Mouse (Mus musculus) intestine, embryonic 15.5 days (tissue): ENCODE data around the gene Dhx58. TPM values are rescaled to one million over a fixed set of nuclear protein-coding genes. Genes with fewer than 3 reads are reported as not detected.

Experiments
- ATAC-seq: fragments of 200-750 bp; cut with Nextera tagmentation; 2 replicates; pipeline ENCODE4 v1.8.0; 2017; ENCODE audit warnings: moderate TSS enrichment, moderate library complexity
- H3K27ac ChIP-seq: fragments of 300-500 bp; sonication (generic); 2 replicates; pipeline ENCODE4 v1.5.1; 2015; ENCODE audit warnings: mild to moderate bottlenecking, inconsistent platforms
- H3K27me3 ChIP-seq: fragments of 300-500 bp; sonication (generic); replicated peaks from 2 replicates; pipeline ENCODE4 v1.6.1; 2015; ENCODE audit warnings: inconsistent platforms
- H3K36me3 ChIP-seq: fragments of 300-500 bp; sonication (generic); 2 replicates; pipeline ENCODE4 v1.6.1; 2015; ENCODE audit warnings: inconsistent platforms
- H3K4me1 ChIP-seq: fragments of 300-500 bp; sonication (generic); replicated peaks from 2 replicates; pipeline ENCODE4 v1.6.1; 2015; ENCODE audit warnings: inconsistent platforms
- H3K4me2 ChIP-seq: fragments of 300-500 bp; sonication (generic); replicated peaks from 2 replicates; pipeline ENCODE4 v1.6.1; 2015; ENCODE audit warnings: mild to moderate bottlenecking, inconsistent platforms
- H3K4me3 ChIP-seq: fragments of 300-500 bp; sonication (generic); replicated peaks from 2 replicates; pipeline ENCODE4 v1.5.1; 2015; ENCODE audit warnings: inconsistent platforms
- H3K9ac ChIP-seq: fragments of 300-500 bp; sonication (generic); 2 replicates; pipeline ENCODE4 v1.6.1; 2015; ENCODE audit warnings: inconsistent platforms
- H3K9me3 ChIP-seq: fragments of 300-500 bp; sonication (generic); 2 replicates; pipeline ENCODE4 v1.6.1; 2016; ENCODE audit warnings: inconsistent platforms
- WGBS: fragments of 180-500 bp; shearing (Covaris S2); methylation state at CpG from one replicate; pipeline ENCODE4 v1.1.7; 2015; 5-methylcytosine and 5-hydroxymethylcytosine counted together
- polyA plus RNA-seq: library from polyadenylated mRNA; unstranded; fragments of >200 nt; fragmentation: Nextera tagmentation; extraction: Ambion mirVana; gene quantifications from 2 replicates; pipeline ENCODE4 v1.2.1, GENCODE M21; 2015

The Dhx58 gene
- polyA plus RNA-seq, 1 experiment from 2014 or later = 2.7 TPM

DNA sequence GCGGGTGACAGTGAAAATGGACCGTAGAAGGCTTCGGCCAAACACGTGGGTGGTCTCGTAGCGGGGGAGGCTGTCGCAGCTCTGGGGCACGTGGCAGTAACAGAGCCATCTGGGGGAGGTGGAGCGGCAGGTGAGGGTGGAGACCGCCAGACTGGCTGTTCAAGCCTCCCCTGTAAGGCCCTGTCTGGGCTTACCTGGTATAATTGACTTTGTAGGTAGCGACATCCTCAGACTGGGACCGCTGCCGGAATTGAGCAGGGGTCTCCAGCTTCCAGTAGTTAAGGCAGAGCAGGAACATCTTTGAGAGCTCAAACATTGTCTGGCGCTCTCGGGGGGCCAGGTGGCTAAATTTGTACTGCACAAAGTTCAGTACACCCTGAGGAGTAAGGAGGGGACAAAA, 6.5 kb upstream of the Dhx58 start:
- H3K27me3 ChIP-seq = no peaks in the 10 kb centered on the region
- H3K27ac ChIP-seq = no peak overlapping the region
- H3K9me3 ChIP-seq = no peaks in the 10 kb centered on the region
- no peak overlapping the region for H3K9ac ChIP-seq
- 88% methylated on average over 15 of the region's 15 CpGs for WGBS
- H3K4me3 ChIP-seq = no peak overlapping the region
- H3K4me1 ChIP-seq = peaks cover 21% of the 10 kb centered on the region
- H3K36me3 ChIP-seq = peaks cover 42% of the 10 kb centered on the region
- H3K4me2 ChIP-seq = no peak overlapping the region
- ATAC-seq = no peak

DNA sequence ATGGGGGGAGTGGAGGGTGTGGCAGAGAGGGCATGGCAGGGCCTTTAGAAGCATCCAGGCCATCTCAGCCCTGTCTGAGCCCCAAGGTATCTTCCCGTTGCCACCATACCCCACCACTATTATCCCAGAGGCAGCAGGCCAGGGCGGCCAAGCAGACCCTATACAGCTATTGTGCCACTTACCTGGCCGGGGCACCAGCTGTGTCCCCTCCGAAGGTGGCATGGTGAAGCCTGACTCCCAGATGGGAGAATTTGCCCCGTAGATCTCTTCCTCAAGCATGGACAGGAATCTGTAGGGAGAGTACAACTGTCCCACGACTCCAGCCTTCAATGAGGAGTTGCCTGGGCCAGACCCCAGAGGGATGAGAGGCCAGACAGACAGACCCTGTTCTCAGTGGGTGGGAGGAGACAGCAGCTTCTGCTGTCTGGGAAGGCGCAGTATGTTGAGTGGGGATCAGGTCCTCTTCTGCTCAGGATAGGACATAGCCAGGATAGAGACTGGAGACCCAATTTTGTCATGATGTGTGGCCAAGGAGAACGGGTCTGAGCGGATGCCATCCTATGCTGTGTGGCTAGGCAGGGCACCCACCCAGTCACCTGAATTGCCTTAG, 5.2 kb upstream of the Dhx58 start:
- Histone ChIP-seq H3K9me3 (no peaks in the 10 kb centered on the region), H3K4me1 (peaks cover 21% of the 10 kb centered on the region), H3K27ac (no peak overlapping the region), H3K4me2 (no peak overlapping the region), H3K9ac (no peak overlapping the region), H3K36me3 (peaks cover 49% of the 10 kb centered on the region), H3K27me3 (no peaks in the 10 kb centered on the region), H3K4me3 (no peak overlapping the region)
- no peak for ATAC-seq
- 93% methylated on average over 9 of the region's 9 CpGs for WGBS

DNA sequence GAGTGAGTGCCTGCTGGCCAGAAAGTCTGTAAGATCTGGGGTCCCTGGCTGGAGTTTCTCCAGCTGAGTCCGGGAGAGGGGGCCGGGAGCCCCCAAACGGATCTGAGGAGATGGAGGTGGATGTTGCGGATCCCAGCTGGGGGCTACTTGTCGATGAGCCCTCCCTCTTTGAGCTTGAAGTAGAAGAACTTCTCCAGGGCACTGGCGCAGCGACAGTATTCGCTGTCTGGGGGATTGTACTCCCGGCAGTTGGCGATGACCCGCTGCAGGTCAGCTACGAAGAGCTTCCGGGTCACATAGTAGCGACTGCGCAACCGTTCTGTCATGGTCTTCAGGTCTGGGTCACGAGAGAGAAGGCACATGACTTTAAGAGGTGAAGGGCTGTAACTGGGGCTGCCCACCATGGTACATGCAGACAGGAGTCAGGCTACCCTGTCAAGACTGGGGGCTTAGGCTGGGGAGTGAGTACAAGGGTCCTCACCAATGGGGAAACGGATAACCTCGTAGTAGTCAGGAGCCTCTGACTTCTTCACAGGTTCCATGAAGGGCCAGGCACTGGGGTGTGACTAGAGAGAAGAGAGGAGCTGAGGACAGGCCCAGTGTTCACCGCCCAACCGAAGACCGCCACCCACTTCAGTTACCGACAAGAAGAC, 1.1 kb upstream of the Dhx58 start:
- 90% methylated on average over 23 of the region's 23 CpGs for WGBS
- Histone ChIP-seq H3K36me3 (peaks cover 49% of the 10 kb centered on the region), H3K27ac (no peak overlapping the region), H3K9ac (no peak overlapping the region), H3K9me3 (no peaks in the 10 kb centered on the region), H3K27me3 (no peaks in the 10 kb centered on the region), H3K4me1 (peaks cover 19% of the 10 kb centered on the region; the same call in 1 of the 2 replicates), H3K4me2 (no peak overlapping the region), H3K4me3 (no peak overlapping the region)
- no peak for ATAC-seq

GRCm38 (mm10) chr11:100703366-100703765, 705 bp downstream of the Dhx58 start:
- Histone ChIP-seq H3K4me2 (peak overlapping the region; percentile 46; the same call in 1 of the 2 replicates), H3K27ac (no peak overlapping the region), H3K9ac (no peak overlapping the region), H3K9me3 (no peaks in the 10 kb centered on the region), H3K27me3 (no peaks in the 10 kb centered on the region), H3K4me3 (no peak overlapping the region), H3K4me1 (peaks cover 19% of the 10 kb centered on the region; the same call in 1 of the 2 replicates), H3K36me3 (peaks cover 33% of the 10 kb centered on the region)
- WGBS = 66% methylated on average over 11 of the region's 11 CpGs
- ATAC-seq = no peak

GRCm38 (mm10) chr11:100702906-100703305, 1.2 kb downstream of the Dhx58 start:
- no peak for ATAC-seq
- 49% methylated on average over 7 of the region's 7 CpGs for whole genome bisulfite sequencing

DNA sequence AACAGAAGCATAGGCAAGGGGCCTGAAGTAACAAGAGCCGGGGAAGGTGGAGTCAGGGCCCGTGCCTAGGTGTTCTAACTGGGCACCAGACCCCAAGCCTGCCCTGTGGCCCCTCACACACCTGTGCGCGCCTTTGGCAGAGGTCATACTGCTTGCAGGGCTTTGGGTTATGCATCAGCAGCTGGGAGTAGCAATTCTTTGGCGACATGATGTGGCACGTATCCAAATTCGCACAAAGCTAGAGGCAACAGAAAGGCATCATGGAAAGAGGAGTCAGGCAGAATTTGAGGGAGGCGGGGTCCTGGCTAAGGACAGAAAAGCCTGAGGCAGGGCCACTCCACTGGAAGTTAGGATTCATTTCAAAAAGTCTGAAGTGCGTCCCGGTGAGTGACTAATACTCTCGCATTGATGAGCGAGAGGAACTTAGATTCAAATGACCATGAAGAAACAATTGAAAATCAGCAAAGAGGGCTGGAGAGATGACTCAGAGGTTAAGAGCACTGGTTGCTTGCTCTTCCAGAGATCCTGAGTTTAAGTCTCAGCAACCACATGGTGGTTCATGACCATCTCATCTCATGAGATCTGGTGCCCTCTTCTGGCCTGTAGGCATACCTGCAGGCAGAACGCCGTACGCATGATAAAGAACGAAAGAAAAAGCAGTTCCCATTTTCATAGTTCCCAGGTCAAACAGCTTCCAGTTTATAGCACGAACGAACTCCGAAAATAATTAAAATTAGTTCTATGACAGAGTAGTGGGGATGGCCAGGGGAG, 1.8 kb downstream of the Dhx58 start:
- 0 out of 2 replicates have a peak overlapping the region, but pooled peaks have one; percentile 9 for H3K4me3 ChIP-seq

More at GRCm38 (mm10) chr11:100702906-100703305, 1.2 kb downstream of the Dhx58 start:
- Histone ChIP-seq H3K9ac (no peak overlapping the region), H3K4me2 (peak overlapping the region; percentile 46), H3K27ac (no peak overlapping the region), H3K36me3 (peaks cover 29% of the 10 kb centered on the region), H3K4me1 (peaks cover 19% of the 10 kb centered on the region; the same call in 1 of the 2 replicates), H3K27me3 (no peaks in the 10 kb centered on the region), H3K9me3 (no peaks in the 10 kb centered on the region), H3K4me3 (0 out of 2 replicates have a peak overlapping the region, but pooled peaks have one; percentile 9)

GRCm38 (mm10) chr11:100701301-100701700, 2.8 kb downstream of the Dhx58 start:
- no peak overlapping the region for H3K27ac ChIP-seq
- no peak for ATAC-seq
- H3K9ac ChIP-seq = no peak overlapping the region
- 9% methylated on average over 14 of the region's 14 CpGs for WGBS
- H3K36me3 ChIP-seq = peaks cover 16% of the 10 kb centered on the region
- peak overlapping the region; percentile 14 for H3K4me3 ChIP-seq
- no peaks in the 10 kb centered on the region for H3K27me3 ChIP-seq
- H3K4me1 ChIP-seq = peaks cover 19% of the 10 kb centered on the region; the same call in 1 of the 2 replicates
- peak overlapping the region; percentile 52 for H3K4me2 ChIP-seq
- no peaks in the 10 kb centered on the region for H3K9me3 ChIP-seq

More for the DNA sequence above, 1.8 kb downstream of the Dhx58 start:
- Histone ChIP-seq H3K9ac (no peak overlapping the region), H3K36me3 (peaks cover 24% of the 10 kb centered on the region), H3K4me2 (peak overlapping the region; percentile 46), H3K27ac (no peak overlapping the region), H3K4me1 (peaks cover 19% of the 10 kb centered on the region; the same call in 1 of the 2 replicates), H3K27me3 (no peaks in the 10 kb centered on the region), H3K9me3 (no peaks in the 10 kb centered on the region)
- 39% methylated on average over 19 of the region's 19 CpGs for WGBS
- ATAC-seq = peak; percentile 66

- Histone ChIP-seq H3K36me3 (peaks cover 11% of the 10 kb centered on the region), H3K27me3 (no peaks in the 10 kb centered on the region), H3K27ac (no peak overlapping the region), H3K4me2 (peak overlapping the region; percentile 52; the same call in 1 of the 2 replicates), H3K9me3 (no peaks in the 10 kb centered on the region), H3K9ac (no peak overlapping the region), H3K4me3 (no peak overlapping the region), H3K4me1 (peaks cover 19% of the 10 kb centered on the region; the same call in 1 of the 2 replicates)
- WGBS = 77% methylated on average over 3 of the region's 3 CpGs
- ATAC-seq = no peak
Observed at GRCm38 (mm10) chr11:100700710-100701109, 3.4 kb downstream of the Dhx58 start.

DNA sequence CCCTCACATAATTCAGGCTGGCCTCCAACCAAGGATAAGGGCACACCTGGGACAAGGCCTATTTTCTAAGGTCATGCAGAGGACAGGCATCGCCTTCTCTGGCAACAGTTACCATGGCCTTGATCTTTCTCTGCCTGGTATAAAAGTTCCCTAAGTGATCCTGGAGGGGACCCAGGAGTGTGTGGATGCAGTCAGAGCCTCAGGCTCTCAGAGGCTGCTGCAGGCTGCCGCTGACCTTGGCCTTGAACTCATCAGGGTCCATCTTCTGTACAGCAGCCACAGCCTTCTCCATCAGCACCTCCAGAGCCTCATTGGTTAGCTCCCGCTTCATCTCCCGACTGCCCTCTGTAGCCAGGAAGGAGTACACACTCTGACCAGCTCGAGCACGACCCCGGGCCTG, 6.2 kb downstream of the Dhx58 start:
- no peak overlapping the region for H3K27ac ChIP-seq
- no peak overlapping the region for H3K4me2 ChIP-seq
- H3K9me3 ChIP-seq = no peaks in the 10 kb centered on the region
- no peaks in the 10 kb centered on the region for H3K27me3 ChIP-seq
- H3K4me3 ChIP-seq = no peak overlapping the region
- peaks cover 14% of the 10 kb centered on the region; the same call in 1 of the 2 replicates for H3K4me1 ChIP-seq
- no peaks in the 10 kb centered on the region for H3K36me3 ChIP-seq
- ATAC-seq = no peak
- H3K9ac ChIP-seq = no peak overlapping the region
- 75% methylated on average over 7 of the region's 7 CpGs for WGBS

DNA sequence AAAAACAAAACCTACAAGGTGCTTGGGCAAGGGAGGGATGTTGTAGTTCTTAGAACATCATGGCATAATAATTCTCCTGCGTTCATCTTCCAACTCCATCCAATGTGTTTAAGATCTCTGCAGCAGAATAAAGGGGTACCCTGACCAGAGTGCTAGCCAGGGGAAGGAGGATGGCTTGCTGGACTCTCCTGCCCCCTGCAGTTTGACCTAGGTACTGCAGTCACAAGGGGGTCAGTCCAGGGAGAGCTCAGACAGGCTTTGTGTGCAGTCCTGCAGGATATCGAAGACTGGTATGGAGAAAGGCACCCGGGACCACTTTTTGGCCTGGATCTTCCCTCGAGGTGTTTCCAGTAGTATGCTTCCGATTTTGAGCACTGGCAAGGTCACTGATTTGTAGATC, 9.1 kb downstream of the Dhx58 start:
- ATAC-seq = no peak
- H3K4me2 ChIP-seq = no peak overlapping the region
- 38% methylated on average over 5 of the region's 5 CpGs for WGBS
- H3K4me1 ChIP-seq = peaks cover 10% of the 10 kb centered on the region; the same call in 1 of the 2 replicates
- no peak overlapping the region for H3K4me3 ChIP-seq
- no peak overlapping the region for H3K9ac ChIP-seq
- H3K27me3 ChIP-seq = peaks cover 5% of the 10 kb centered on the region; the same call in 1 of the 2 replicates
- H3K36me3 ChIP-seq = no peaks in the 10 kb centered on the region
- no peak overlapping the region for H3K27ac ChIP-seq
- no peaks in the 10 kb centered on the region for H3K9me3 ChIP-seq

DNA sequence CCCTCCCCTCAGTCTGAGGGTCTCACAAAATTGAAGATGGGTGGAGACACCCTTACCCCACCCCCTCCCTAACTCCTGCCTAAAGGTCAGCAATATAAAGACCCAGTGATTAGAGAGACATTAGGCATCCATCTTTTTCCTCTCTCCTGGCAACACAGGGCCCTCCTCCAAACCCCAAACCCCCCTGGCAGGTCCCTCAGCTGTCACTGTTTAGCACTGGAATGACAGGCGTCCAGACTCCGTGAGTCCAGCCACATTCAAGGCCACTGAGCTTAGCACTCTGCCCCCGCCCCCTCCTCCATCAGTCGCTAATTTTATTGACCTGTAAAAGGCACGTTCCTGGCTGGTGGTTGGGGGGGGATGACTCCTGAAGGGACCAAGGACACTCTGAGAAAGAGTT, 10.9 kb downstream of the Dhx58 start:
- ATAC-seq = no peak
- no peak overlapping the region for H3K4me3 ChIP-seq
- peaks cover 5% of the 10 kb centered on the region; the same call in 1 of the 2 replicates for H3K27me3 ChIP-seq
- no peaks in the 10 kb centered on the region for H3K9me3 ChIP-seq
- H3K4me1 ChIP-seq = peaks cover 10% of the 10 kb centered on the region; the same call in 1 of the 2 replicates
- no peak overlapping the region for H3K9ac ChIP-seq
- 23% methylated on average over 5 of the region's 5 CpGs for WGBS
- no peaks in the 10 kb centered on the region for H3K36me3 ChIP-seq
- H3K4me2 ChIP-seq = no peak overlapping the region
- H3K27ac ChIP-seq = no peak overlapping the region

GRCm38 (mm10) chr11:100692164-100692616, 11.9 kb downstream of the Dhx58 start, which contains the start of gene Zfp385c:
Gene Zfp385c (minus strand): TSS chr11:100692455.
- peak within 1 kb of the TSS; percentile 71 for H3K4me2 ChIP-seq
- H3K4me3 ChIP-seq = peak within 1 kb of the TSS; percentile 30
- no peaks in the 10 kb centered on the region for H3K36me3 ChIP-seq
- H3K9ac ChIP-seq = peak within 1 kb of the TSS; percentile 24; the same call in 1 of the 2 replicates
- H3K4me1 ChIP-seq = peaks cover 10% of the 10 kb centered on the region; the same call in 1 of the 2 replicates
- ATAC-seq = peak; percentile 68
- H3K27ac ChIP-seq = no peak within 1 kb of the TSS
- WGBS = under 1% methylated on average over 23 of the region's 23 CpGs
- H3K9me3 ChIP-seq = no peaks in the 10 kb centered on the region
- peaks cover 5% of the 10 kb centered on the region; the same call in 1 of the 2 replicates for H3K27me3 ChIP-seq
